In the genomic region with DNA sequence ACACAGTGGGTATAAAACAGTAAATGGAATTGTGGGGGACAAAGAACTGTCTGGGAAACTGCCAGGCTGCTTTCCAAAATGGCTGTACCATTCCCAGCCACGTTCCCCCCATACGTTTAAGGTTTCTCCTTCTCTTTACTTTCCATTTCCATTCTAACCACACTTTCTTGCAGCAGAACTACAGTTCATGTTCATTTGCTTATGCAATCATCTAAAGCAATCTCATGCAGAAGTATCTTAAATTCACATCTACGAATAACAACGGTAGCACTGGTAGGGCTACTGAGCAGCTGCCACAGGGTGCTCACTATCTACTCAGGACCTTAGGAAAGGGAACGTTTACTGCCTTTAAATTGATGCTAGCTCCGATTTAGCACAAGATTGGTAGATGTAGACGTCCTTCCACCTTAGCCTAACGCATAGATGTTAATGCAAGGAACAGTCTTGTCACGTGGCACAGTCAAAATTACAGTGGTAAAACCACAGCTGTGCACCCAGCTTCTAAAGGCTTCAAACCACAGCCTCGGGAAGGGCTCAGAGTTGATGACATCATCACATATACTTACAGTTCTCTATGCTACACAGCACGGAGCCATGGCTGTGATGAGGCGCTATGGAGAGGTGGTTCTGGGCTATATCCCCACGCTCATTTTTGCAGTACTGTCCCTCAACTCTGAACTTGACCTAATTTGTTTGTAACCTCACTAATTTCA, we compare ENCODE assay signal across 20 mouse cellular contexts. TPM values are rescaled to one million over a fixed set of nuclear protein-coding genes. Genes with fewer than 3 reads are reported as not detected.
DNase-seq lines count a peak whose midpoint lies in the region; ATAC-seq and TF ChIP-seq lines count a peak whose summit lies in the region.
"Had no signal": no experiment of that assay in that cellular context is flagged by ENCODE, and none has a peak within 500 bp of the region (broad histone marks: within the 10 kb centered on the region; RNA-seq: fewer than 3 reads in every experiment).

No protein-coding gene starts in this region.

- no peaks in the 10 kb centered on the region for H3K9me3 ChIP-seq in embryonic facial prominence, embryonic 15.5 days (replicated peaks)
- no peaks in the 10 kb centered on the region for H3K9me3 ChIP-seq in forebrain, postnatal 0 days (ENCODE audit: low read length)
- H3K9me3 ChIP-seq: embryonic facial prominence, embryonic 12.5 days; forebrain, embryonic 13.5 days; heart, embryonic 13.5 days; hindbrain, embryonic 13.5 days; midbrain, embryonic 10.5 days had no signal

- H3K4me2 ChIP-seq in embryonic facial prominence, embryonic 15.5 days (replicated peaks): no peak overlapping the region
- H3K4me2 ChIP-seq in forebrain, postnatal 0 days (ENCODE audit: low read depth): no peak overlapping the region
- H3K4me2 ChIP-seq: embryonic facial prominence, embryonic 12.5 days; forebrain, embryonic 13.5 days; heart, embryonic 13.5 days; hindbrain, embryonic 13.5 days had no signal

- ATAC-seq in CD4-positive, CD25-positive, alpha-beta regulatory T cell, adult 4 months: peak; percentile 32
- ATAC-seq in embryonic facial prominence, embryonic 15.5 days (ENCODE audit: insufficient number of reproducible peaks, low FRiP score, low TSS enrichment, low read depth): peak; percentile 80; the same call in 1 of the 2 replicates
- peak; percentile 70 for ATAC-seq in megakaryocyte progenitor cell, adult 5-6 weeks (replicated peaks; ENCODE audit: poor library complexity)
- ATAC-seq in forebrain, postnatal 0 days: no peak
- ATAC-seq: forebrain, embryonic 13.5 days had no signal

- 80% methylated on average over 13 of the region's 13 CpGs for WGBS in embryonic facial prominence, embryonic 15.5 days
- 88% methylated on average over 13 of the region's 13 CpGs for WGBS in forebrain, postnatal 0 days

- no peaks in the 10 kb centered on the region for H3K36me3 ChIP-seq in embryonic facial prominence, embryonic 15.5 days
- no peaks in the 10 kb centered on the region for H3K36me3 ChIP-seq in forebrain, postnatal 0 days (ENCODE audit: insufficient read depth)
- H3K36me3 ChIP-seq: embryonic facial prominence, embryonic 12.5 days; heart, embryonic 13.5 days; hindbrain, embryonic 13.5 days had no signal

- DNase-seq in lung, postnatal 36 days: peak; percentile 40
- no peak for DNase-seq in lung, postnatal 14 days
- DNase-seq in layer of hippocampus, adult 2 months (ENCODE audit: low spot score in 2 of 2): no peak
- DNase-seq in urinary bladder, postnatal 14 days (ENCODE audit: low spot score): no peak
- no peak for DNase-seq in forebrain, postnatal 0 days
- DNase-seq: adrenal gland, postnatal 36 days; cerebellum, adult 8-10 months; gastrocnemius, postnatal 14 days; kidney, adult 8-10 months; lung, adult 18-20 months had no signal

- peaks cover 6% of the 10 kb centered on the region; the same call in 1 of the 2 replicates for H3K4me1 ChIP-seq in embryonic facial prominence, embryonic 15.5 days
- H3K4me1 ChIP-seq in forebrain, postnatal 0 days (ENCODE audit: insufficient read depth): no peaks in the 10 kb centered on the region
- H3K4me1 ChIP-seq: heart, embryonic 13.5 days had no signal

- H3K9ac ChIP-seq in embryonic facial prominence, embryonic 15.5 days: no peak overlapping the region
- H3K9ac ChIP-seq in forebrain, postnatal 0 days: no peak overlapping the region
- H3K9ac ChIP-seq: embryonic facial prominence, embryonic 12.5 days; forebrain, embryonic 13.5 days; heart, embryonic 13.5 days; hindbrain, embryonic 13.5 days had no signal

- H3K27ac ChIP-seq in embryonic facial prominence, embryonic 15.5 days (replicated peaks): no peak overlapping the region
- no peak overlapping the region for H3K27ac ChIP-seq in layer of hippocampus, adult 2 months
- no peak overlapping the region for H3K27ac ChIP-seq in forebrain, postnatal 0 days (ENCODE audit: low read depth, low read length)
- H3K27ac ChIP-seq: embryonic facial prominence, embryonic 12.5 days; forebrain, embryonic 13.5 days; heart, embryonic 13.5 days; hindbrain, embryonic 13.5 days; midbrain, embryonic 10.5 days had no signal

- H3K4me3 ChIP-seq in embryonic facial prominence, embryonic 15.5 days (replicated peaks): no peak overlapping the region
- no peak overlapping the region for H3K4me3 ChIP-seq in layer of hippocampus, adult 2 months
- no peak overlapping the region for H3K4me3 ChIP-seq in forebrain, postnatal 0 days (ENCODE audit: low read depth, low read length)
- H3K4me3 ChIP-seq: embryonic facial prominence, embryonic 12.5 days; forebrain, embryonic 13.5 days; heart, embryonic 13.5 days; hindbrain, embryonic 13.5 days; midbrain, embryonic 10.5 days had no signal

- TF ChIP-seq CTCF in layer of hippocampus, adult 2 months (conservative IDR thresholded peaks at IDR 0.05): no peak
- TF ChIP-seq CTCF in forebrain, postnatal 0 days (IDR thresholded peaks at IDR 0.05; ENCODE audit: low read depth): no peak

- H3K27me3 ChIP-seq in embryonic facial prominence, embryonic 15.5 days: no peaks in the 10 kb centered on the region
- no peaks in the 10 kb centered on the region for H3K27me3 ChIP-seq in forebrain, postnatal 0 days (ENCODE audit: insufficient read depth, low read length)
- H3K27me3 ChIP-seq: embryonic facial prominence, embryonic 12.5 days; forebrain, embryonic 13.5 days; heart, embryonic 13.5 days; hindbrain, embryonic 13.5 days had no signal

RNA-seq across cellular contexts. Expression of gene Abcd2, which starts 23.6 kb away (rescaled TPM):
- polyA plus RNA-seq in CD4-positive, CD25-positive, alpha-beta regulatory T cell, adult 4 months (2017; shearing (Covaris generic)): under 1 TPM; 0.14 to 0.36 TPM
- polyA plus RNA-seq in embryonic facial prominence, embryonic 15.5 days (2015; fragmentation: Nextera tagmentation; extraction: Ambion mirVana): 4.4 and 4.8 TPM in 2 replicates
- 31.1 and 39.5 TPM in 2 replicates for total RNA-seq in megakaryocyte progenitor cell, adult 5-6 weeks (2015)
- 40.6 and 43.8 TPM in 2 replicates for total RNA-seq in megakaryocyte progenitor cell, adult 5-6 weeks (2017)
- total RNA-seq in layer of hippocampus, adult 2 months (2021): 10 to 100 TPM; 18.4 to 20.5 TPM
- total RNA-seq in forebrain, postnatal 0 days (2014; rRNA removed): 7.9 and 9.7 TPM in 2 replicates
- polyA plus RNA-seq in forebrain, postnatal 0 days (2015; fragmentation: Nextera tagmentation; extraction: Ambion mirVana): 4.2 and 7.5 TPM in 2 replicates

RNA-seq across cellular contexts. Expression of gene CN725425, which starts 31.3 kb away (rescaled TPM):
- not detected for polyA plus RNA-seq in CD4-positive, CD25-positive, alpha-beta regulatory T cell, adult 4 months (2017; shearing (Covaris generic))
- polyA plus RNA-seq in embryonic facial prominence, embryonic 15.5 days (2015; fragmentation: Nextera tagmentation; extraction: Ambion mirVana): not detected in 2 replicates
- total RNA-seq in megakaryocyte progenitor cell, adult 5-6 weeks (2015): not detected in 2 replicates
- total RNA-seq in megakaryocyte progenitor cell, adult 5-6 weeks (2017): not detected in 2 replicates
- total RNA-seq in layer of hippocampus, adult 2 months (2021): under 1 TPM in 1 of 2 experiments, not detected in 1; 0.25 TPM
- not detected in 2 replicates for total RNA-seq in forebrain, postnatal 0 days (2014; rRNA removed)
- polyA plus RNA-seq in forebrain, postnatal 0 days (2015; fragmentation: Nextera tagmentation; extraction: Ambion mirVana): 0.12 TPM in 1 of 2 replicates, not detected in the other
- total RNA-seq: adrenal gland, postnatal 36 days had no signal
- polyA plus RNA-seq: embryonic facial prominence, embryonic 12.5 days; forebrain, embryonic 13.5 days; heart, embryonic 13.5 days; hindbrain, embryonic 13.5 days; large intestine, adult 2 months; midbrain, embryonic 10.5 days; neural tube, embryonic 14.5 days had no signal
